Mouse (Mus musculus) intestine, postnatal 0 days (tissue): Measurements from ENCODE around the gene Zfp639. TPM values are rescaled to one million over a fixed set of nuclear protein-coding genes. Genes with fewer than 3 reads are reported as not detected.

Experiments
- ATAC-seq: fragments of 200-750 bp; cut with Nextera tagmentation; 2 replicates; pipeline ENCODE4 v1.8.0; 2017; ENCODE audit warnings: mild to moderate bottlenecking, moderate TSS enrichment, moderate library complexity
- H3K27ac ChIP-seq: fragments of 300-500 bp; sonication (generic); 2 replicates; pipeline ENCODE4 v1.5.1; 2014; ENCODE audit warnings: mild to moderate bottlenecking, low read depth, low read length, moderate library complexity
- H3K27me3 ChIP-seq: fragments of 300-500 bp; sonication (generic); replicated peaks from 2 replicates; pipeline ENCODE4 v1.6.1; 2014; ENCODE audit warnings: low read length, mixed read lengths; ENCODE audit not compliant: control insufficient read depth, insufficient read depth
- H3K36me3 ChIP-seq: fragments of 300-500 bp; sonication (generic); 2 replicates; pipeline ENCODE4 v1.6.1; 2014; ENCODE audit warnings: mild to moderate bottlenecking, moderate library complexity; ENCODE audit not compliant: control insufficient read depth, insufficient read depth
- H3K4me1 ChIP-seq: fragments of 300-500 bp; sonication (generic); replicated peaks from 2 replicates; pipeline ENCODE4 v1.6.1; 2014; ENCODE audit warnings: antibody characterized with exemption, low read length, mixed read lengths; ENCODE audit not compliant: control insufficient read depth, insufficient read depth
- H3K4me2 ChIP-seq: fragments of 300-500 bp; sonication (generic); replicated peaks from 2 replicates; pipeline ENCODE4 v1.6.1; 2014; ENCODE audit warnings: low read depth, mild to moderate bottlenecking, moderate library complexity
- H3K4me3 ChIP-seq: fragments of 300-500 bp; sonication (generic); 2 replicates; pipeline ENCODE4 v1.5.1; 2014; ENCODE audit warnings: low read depth, low read length
- H3K9ac ChIP-seq: fragments of 300-500 bp; sonication (generic); 2 replicates; pipeline ENCODE4 v1.6.1; 2014; ENCODE audit warnings: mild to moderate bottlenecking, low read depth, low read length
- H3K9me3 ChIP-seq: fragments of 300-500 bp; sonication (generic); 2 replicates; pipeline ENCODE4 v1.6.1; 2016; ENCODE audit warnings: mixed run types; ENCODE audit not compliant: control insufficient read depth
- CTCF ChIP-seq: sonication (generic); IDR thresholded peaks from 2 replicates; pipeline ENCODE4 v1.5.1; 2016; ENCODE audit warnings: low read depth, mild to moderate bottlenecking, control low read depth, antibody characterized with exemption, moderate library complexity
- WGBS: fragments of 180-500 bp; shearing (Covaris S2); extraction: QIAGEN DNeasy Blood & Tissue Kit; methylation state at CpG from one replicate; pipeline ENCODE4 v1.1.7; 2014; 5-methylcytosine and 5-hydroxymethylcytosine counted together
- polyA plus RNA-seq: library from polyadenylated mRNA; unstranded; fragments of >200 nt; fragmentation: Nextera tagmentation; extraction: Ambion mirVana; gene quantifications from 2 replicates; pipeline ENCODE4 v1.2.1, GENCODE M21; 2015

The Zfp639 gene
- polyA plus RNA-seq, 1 experiment from 2014 or later, result 19.1 TPM

DNA sequence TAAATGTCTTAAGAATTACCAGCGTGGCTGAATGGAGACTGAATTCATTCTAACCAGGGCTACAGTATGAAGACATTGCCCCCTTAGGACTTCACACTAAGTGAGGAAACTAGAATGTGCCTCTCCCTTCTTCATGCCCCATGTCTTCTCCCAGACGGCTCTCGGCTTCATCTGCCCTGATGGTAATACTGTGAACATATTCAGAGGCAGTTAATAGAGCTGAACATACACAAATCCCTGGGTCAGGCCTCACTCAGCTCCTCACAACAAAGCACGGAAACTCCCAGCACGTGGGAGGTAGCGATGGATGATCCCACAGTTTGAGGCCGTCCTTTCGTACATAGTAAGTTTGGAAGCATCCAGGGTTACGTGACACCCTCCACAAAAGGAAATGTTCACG, 36.9 kb upstream of the Zfp639 start:
- no peak for TF ChIP-seq CTCF
- no peak overlapping the region for H3K4me2 ChIP-seq

DNA sequence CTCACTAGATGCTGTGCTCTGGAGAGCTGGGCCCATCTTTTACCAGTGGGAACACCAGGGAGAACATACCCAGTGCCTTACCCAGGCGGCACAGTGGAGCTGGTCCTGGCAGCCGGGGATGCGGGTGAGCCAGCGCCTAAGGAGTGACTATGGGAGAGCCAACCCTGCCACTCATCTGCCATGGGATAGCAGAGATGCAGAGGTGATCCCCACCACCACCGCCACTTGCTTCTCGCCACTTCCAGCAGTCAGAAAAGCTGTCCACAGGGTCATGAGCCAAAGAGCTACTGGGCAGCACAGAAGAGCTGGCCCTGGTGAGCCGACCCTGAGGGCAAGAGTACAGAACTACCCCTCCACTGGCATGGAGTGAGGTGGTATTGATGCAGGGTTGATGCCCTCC, 30.1 kb upstream of the Zfp639 start:
- TF ChIP-seq CTCF, result no peak
- no peak for ATAC-seq

More for the DNA sequence above, 36.9 kb upstream of the Zfp639 start:
- ATAC-seq, result no peak
- H3K4me3 ChIP-seq, result no peak overlapping the region
- H3K4me1 ChIP-seq, result no peaks in the 10 kb centered on the region
- H3K9ac ChIP-seq, result no peak overlapping the region
- no peaks in the 10 kb centered on the region for H3K27me3 ChIP-seq
- 84% methylated on average over 10 of the region's 10 CpGs for WGBS
- H3K27ac ChIP-seq, result no peak overlapping the region
- H3K9me3 ChIP-seq, result no peaks in the 10 kb centered on the region
- H3K36me3 ChIP-seq, result no peaks in the 10 kb centered on the region

DNA sequence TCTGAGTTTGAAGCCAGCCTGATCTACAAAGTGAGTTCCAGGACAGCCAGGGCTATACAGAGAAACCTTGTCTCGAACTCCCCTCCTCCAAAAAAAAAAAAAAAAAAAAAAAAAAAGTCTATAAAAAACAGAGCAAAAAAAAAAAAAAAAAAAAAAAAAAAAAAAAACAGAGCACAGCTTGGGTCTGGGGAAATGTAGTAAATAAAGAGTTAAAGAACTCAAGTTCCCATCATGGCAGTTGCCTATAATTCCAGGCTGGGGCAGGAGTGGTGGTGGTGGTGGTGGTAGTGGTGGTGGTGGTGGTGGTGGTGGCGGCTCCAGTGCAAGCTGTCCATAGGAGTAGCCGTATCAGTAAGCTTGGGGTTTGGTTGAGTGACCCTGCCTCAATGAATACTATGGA, 27.0 kb upstream of the Zfp639 start:
- no peak overlapping the region for H3K4me2 ChIP-seq
- H3K27ac ChIP-seq, result no peak overlapping the region
- no peak overlapping the region for H3K4me3 ChIP-seq
- no peaks in the 10 kb centered on the region for H3K4me1 ChIP-seq
- TF ChIP-seq CTCF, result no peak
- 83% methylated on average over 3 of the region's 3 CpGs for WGBS
- H3K36me3 ChIP-seq, result no peaks in the 10 kb centered on the region
- ATAC-seq, result no peak
- no peaks in the 10 kb centered on the region for H3K27me3 ChIP-seq
- H3K9me3 ChIP-seq, result no peaks in the 10 kb centered on the region
- H3K9ac ChIP-seq, result no peak overlapping the region

More for the DNA sequence above, 30.1 kb upstream of the Zfp639 start:
- Histone ChIP-seq H3K4me2 (no peak overlapping the region), H3K27ac (no peak overlapping the region), H3K4me3 (no peak overlapping the region), H3K36me3 (no peaks in the 10 kb centered on the region), H3K9ac (no peak overlapping the region), H3K27me3 (no peaks in the 10 kb centered on the region), H3K4me1 (no peaks in the 10 kb centered on the region), H3K9me3 (no peaks in the 10 kb centered on the region)
- 86% methylated on average over 7 of the region's 7 CpGs for WGBS

DNA sequence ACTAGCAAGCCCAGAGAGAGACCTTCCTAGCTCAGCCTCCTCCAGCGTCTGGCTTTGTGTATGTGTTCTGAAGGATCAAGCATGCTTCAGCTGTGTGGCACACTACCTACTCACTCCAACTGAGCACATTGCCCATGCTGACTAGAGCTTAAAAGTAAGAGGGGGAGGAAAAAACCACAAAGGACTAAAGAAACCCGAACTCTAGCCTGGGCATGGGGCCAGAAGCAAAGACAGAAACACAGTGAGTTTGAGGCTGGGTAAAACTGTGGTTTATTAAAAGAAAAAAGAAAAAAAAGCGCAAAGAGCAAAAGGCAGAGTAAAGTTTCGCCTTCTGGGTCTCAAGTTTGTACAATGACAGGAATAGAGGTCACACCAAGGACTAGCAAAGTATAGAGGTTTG, 23.5 kb upstream of the Zfp639 start:
- Histone ChIP-seq H3K9ac (no peak overlapping the region), H3K36me3 (no peaks in the 10 kb centered on the region), H3K4me3 (no peak overlapping the region), H3K4me1 (no peaks in the 10 kb centered on the region), H3K27me3 (no peaks in the 10 kb centered on the region), H3K9me3 (no peaks in the 10 kb centered on the region), H3K4me2 (no peak overlapping the region), H3K27ac (no peak overlapping the region)
- ATAC-seq, result no peak
- TF ChIP-seq CTCF, result no peak
- WGBS, result 82% methylated on average over 4 of the region's 4 CpGs

DNA sequence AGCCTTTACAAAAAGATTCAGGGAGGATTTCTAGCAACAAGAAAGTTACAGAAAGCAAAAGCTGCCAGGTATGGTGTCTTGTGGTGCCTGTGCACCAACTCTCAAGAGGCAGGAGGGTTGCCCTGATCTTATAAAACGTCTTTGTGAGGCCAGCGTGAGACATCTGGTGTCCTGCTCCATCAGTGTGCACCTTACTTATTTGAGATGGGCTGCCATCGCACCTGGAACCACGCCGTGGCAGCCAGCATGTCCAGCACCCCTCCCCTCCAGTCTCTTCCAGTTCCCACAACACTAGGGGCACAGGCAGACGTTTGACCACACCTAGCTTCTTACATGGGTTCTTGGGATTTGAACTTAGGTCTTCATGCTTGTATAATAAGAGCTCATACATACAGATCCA, 21.9 kb upstream of the Zfp639 start:
- Histone ChIP-seq H3K9ac (no peak overlapping the region), H3K4me1 (no peaks in the 10 kb centered on the region), H3K9me3 (no peaks in the 10 kb centered on the region), H3K27ac (no peak overlapping the region), H3K4me3 (no peak overlapping the region), H3K4me2 (no peak overlapping the region), H3K27me3 (no peaks in the 10 kb centered on the region), H3K36me3 (no peaks in the 10 kb centered on the region)
- ATAC-seq, result no peak
- 82% methylated on average over 6 of the region's 6 CpGs for WGBS
- TF ChIP-seq CTCF, result no peak

DNA sequence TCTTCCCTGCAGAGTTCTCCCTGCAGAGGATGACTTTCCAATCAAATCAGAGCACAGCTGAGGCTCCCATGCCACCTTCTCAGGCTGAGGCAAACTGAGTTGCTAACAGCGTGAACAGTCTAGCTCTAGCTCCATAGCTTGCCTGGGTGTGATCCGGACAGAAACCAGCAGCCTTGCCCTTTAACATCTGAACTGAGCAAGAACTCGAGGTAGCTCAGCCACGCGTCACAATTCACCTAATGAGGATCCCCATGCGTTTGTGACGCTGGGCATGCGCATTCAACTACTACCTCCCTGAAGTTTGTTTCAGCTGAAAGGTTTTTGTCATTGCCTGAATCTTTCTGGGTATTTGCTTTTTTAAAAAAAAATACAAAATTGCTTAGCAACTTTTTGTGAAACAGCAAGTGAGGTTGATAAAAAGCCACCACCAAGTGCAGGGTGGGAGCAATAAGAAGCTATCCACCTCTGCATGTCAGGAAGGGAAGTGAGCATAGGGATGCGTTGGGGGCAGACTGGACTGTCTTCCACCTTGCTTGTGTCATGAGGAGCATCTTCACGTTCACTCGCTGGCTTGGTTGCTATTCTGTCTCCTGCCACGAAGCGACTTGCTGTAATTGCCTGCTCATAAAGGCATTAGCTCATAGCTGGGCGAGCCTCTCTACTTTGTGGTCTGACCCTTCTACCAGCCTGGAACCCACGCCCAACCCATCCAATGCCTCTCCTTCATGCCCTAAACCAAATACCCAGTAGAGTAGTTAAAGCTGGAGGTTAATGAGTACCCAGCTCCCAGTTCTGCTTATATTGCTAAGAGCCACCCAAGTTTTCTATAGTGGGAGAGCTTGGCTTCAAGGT, 19.8 kb upstream of the Zfp639 start:
- no peaks in the 10 kb centered on the region for H3K9me3 ChIP-seq
- H3K36me3 ChIP-seq, result no peaks in the 10 kb centered on the region
- WGBS, result 67% methylated on average over 15 of the region's 15 CpGs
- TF ChIP-seq CTCF, result no peak
- no peaks in the 10 kb centered on the region for H3K27me3 ChIP-seq
- no peak overlapping the region for H3K27ac ChIP-seq
- H3K4me2 ChIP-seq, result no peak overlapping the region
- no peak overlapping the region for H3K9ac ChIP-seq
- H3K4me1 ChIP-seq, result no peaks in the 10 kb centered on the region
- no peak overlapping the region for H3K4me3 ChIP-seq
- no peak for ATAC-seq
